Mouse (Mus musculus) lung, postnatal 36 days (tissue): ENCODE data around the gene Hoxa6.

Experiments used
- DNase-seq: peaks from one replicate; pipeline ENCODE4 v3.0.0; 2022; ENCODE audit warnings: mixed read lengths

Hoxa6 gene

GRCm38 (mm10) chr6:52208072-52208867, at the start of gene Hoxa6:
Gene Hoxa6, minus strand, starts transcription at chr6:52208722.
- no peak for DNase-seq

GRCm38 (mm10) chr6:52256956-52257355, 48.4 kb upstream of the Hoxa6 start:
- peak; percentile 95 for DNase-seq

GRCm38 (mm10) chr6:52253511-52254500, 45.3 kb upstream of the Hoxa6 start:
- DNase-seq = no peak

- no peak for DNase-seq
These were observed 44.4 kb upstream of the Hoxa6 start for GRCm38 (mm10) chr6:52252775-52253376.

GRCm38 (mm10) chr6:52252016-52252774, 43.7 kb upstream of the Hoxa6 start:
- no peak for DNase-seq

- no peak for DNase-seq
These were observed 42.8 kb upstream of the Hoxa6 start for GRCm38 (mm10) chr6:52251177-52251879.

- DNase-seq = no peak
These were observed 41.3 kb upstream of the Hoxa6 start for GRCm38 (mm10) chr6:52249826-52250225.

- no peak for DNase-seq
These were observed 40.9 kb upstream of the Hoxa6 start for GRCm38 (mm10) chr6:52249415-52249738.

GRCm38 (mm10) chr6:52248638-52249414, 40.3 kb upstream of the Hoxa6 start:
- DNase-seq = no peak

GRCm38 (mm10) chr6:52247766-52248637, 39.5 kb upstream of the Hoxa6 start:
- no peak for DNase-seq

- no peak for DNase-seq
These were observed 38.4 kb upstream of the Hoxa6 start for GRCm38 (mm10) chr6:52246916-52247315.

GRCm38 (mm10) chr6:52246403-52246803, 37.9 kb upstream of the Hoxa6 start:
- DNase-seq = no peak

GRCm38 (mm10) chr6:52245757-52246142, 37.2 kb upstream of the Hoxa6 start, which contains the start of gene Hoxa11:
Gene Hoxa11, minus strand, starts transcription at chr6:52245810.
- DNase-seq = no peak

- DNase-seq = no peak
These were observed 36.7 kb upstream of the Hoxa6 start for GRCm38 (mm10) chr6:52245040-52245756.

- DNase-seq = no peak
These were observed 36.0 kb upstream of the Hoxa6 start for GRCm38 (mm10) chr6:52244471-52245039.

GRCm38 (mm10) chr6:52243681-52244121, 35.2 kb upstream of the Hoxa6 start:
- DNase-seq = no peak

GRCm38 (mm10) chr6:52242801-52243332, 34.3 kb upstream of the Hoxa6 start:
- no peak for DNase-seq

- no peak for DNase-seq
These were observed 32.6 kb upstream of the Hoxa6 start for GRCm38 (mm10) chr6:52241001-52241621.
